Mouse (Mus musculus) ES-Bruce4 (cell line): ENCODE results near the gene Rfc2. TPM values are rescaled to one million over a fixed set of nuclear protein-coding genes. Genes with fewer than 3 reads are reported as not detected.

Experiments
- H3K27ac ChIP-seq: 2 replicates; pipeline ENCODE4 v1.5.1; 2012; ENCODE audit warnings: low read length, inconsistent platforms; ENCODE audit not compliant: insufficient read depth
- H3K27me3 ChIP-seq: 2 replicates; pipeline ENCODE4 v1.6.1; 2012; ENCODE audit warnings: mild to moderate bottlenecking, low read length, inconsistent platforms; ENCODE audit not compliant: control insufficient read depth, poor library complexity, insufficient read depth, severe bottlenecking
- H3K36me3 ChIP-seq: 2 replicates; pipeline ENCODE4 v1.6.1; 2012; ENCODE audit warnings: inconsistent platforms, mild to moderate bottlenecking, low read length, moderate library complexity; ENCODE audit not compliant: control insufficient read depth, poor library complexity, insufficient read depth, severe bottlenecking
- H3K4me1 ChIP-seq: one replicate; pipeline ENCODE4 v1.8.1; 2011; ENCODE audit warnings: low read length; ENCODE audit not compliant: control insufficient read depth, insufficient read depth
- H3K4me3 ChIP-seq: 2 replicates; pipeline ENCODE4 v1.5.1; 2011; ENCODE audit warnings: low read depth, mild to moderate bottlenecking, low read length
- H3K9ac ChIP-seq: 2 replicates; pipeline ENCODE4 v1.6.1; 2012; ENCODE audit warnings: low read depth, mild to moderate bottlenecking, inconsistent platforms; ENCODE audit not compliant: poor library complexity, severe bottlenecking
- H3K9me3 ChIP-seq: replicated peaks from 2 replicates; pipeline ENCODE4 v1.6.1; 2012; ENCODE audit warnings: mild to moderate bottlenecking, low read length, inconsistent platforms; ENCODE audit not compliant: control insufficient read depth, poor library complexity, insufficient read depth, severe bottlenecking
- CTCF ChIP-seq: IDR thresholded peaks from one replicate; pipeline ENCODE4 v1.8.1; 2011; ENCODE audit warnings: low read depth, low read length
- EP300 ChIP-seq: IDR thresholded peaks from 2 replicates; pipeline ENCODE4 v1.6.1; 2011; ENCODE audit warnings: low read depth, low read length; ENCODE audit not compliant: insufficient read depth
- POLR2A ChIP-seq: IDR thresholded peaks from one replicate; pipeline ENCODE4 v1.8.1; 2011; ENCODE audit warnings: low read length; ENCODE audit not compliant: insufficient read depth
- polyA plus RNA-seq: library from polyadenylated mRNA; stranded (reverse); fragments of >200 nt; gene quantifications from 2 replicates; pipeline ENCODE4 v1.2.4, GENCODE M21; 2011; ENCODE audit warnings: low read depth; ENCODE audit not compliant: missing spikeins, insufficient read depth, insufficient read length

Rfc2 gene
- polyA plus RNA-seq, 1 experiment: 121 TPM

- no peaks in the 10 kb centered on the region for H3K27me3 ChIP-seq
- no peak overlapping the region for H3K27ac ChIP-seq
- H3K9me3 ChIP-seq: no peaks in the 10 kb centered on the region
- H3K4me3 ChIP-seq: no peak overlapping the region
- peaks cover 55% of the 10 kb centered on the region for H3K36me3 ChIP-seq
- peaks cover 2% of the 10 kb centered on the region for H3K4me1 ChIP-seq
- TF ChIP-seq POLR2A (no peak), EP300 (no peak)
- H3K9ac ChIP-seq: no peak overlapping the region
Observed at GRCm38 (mm10) chr5:134630835-134631234, 49.7 kb downstream of the Rfc2 start.

GRCm38 (mm10) chr5:134632841-134633240 lies 51.7 kb downstream of the Rfc2 start:
- Histone ChIP-seq H3K9ac (no peak overlapping the region), H3K36me3 (peaks cover 41% of the 10 kb centered on the region), H3K27ac (no peak overlapping the region), H3K4me1 (peaks cover 4% of the 10 kb centered on the region), H3K9me3 (no peaks in the 10 kb centered on the region), H3K4me3 (no peak overlapping the region), H3K27me3 (no peaks in the 10 kb centered on the region)
- TF ChIP-seq POLR2A (no peak), EP300 (no peak), CTCF (no peak)

GRCm38 (mm10) chr5:134637820-134638367 lies 56.7 kb downstream of the Rfc2 start:
- no peak for TF ChIP-seq POLR2A
- TF ChIP-seq EP300: no peak
- TF ChIP-seq CTCF: no peak
- Histone ChIP-seq H3K9ac (peak overlapping the region; percentile 84), H3K9me3 (no peaks in the 10 kb centered on the region), H3K36me3 (peaks cover 23% of the 10 kb centered on the region), H3K27me3 (no peaks in the 10 kb centered on the region), H3K27ac (no peak overlapping the region; the same call in 1 of the 2 replicates), H3K4me1 (peaks cover 2% of the 10 kb centered on the region), H3K4me3 (peak overlapping the region; percentile 99)

DNA sequence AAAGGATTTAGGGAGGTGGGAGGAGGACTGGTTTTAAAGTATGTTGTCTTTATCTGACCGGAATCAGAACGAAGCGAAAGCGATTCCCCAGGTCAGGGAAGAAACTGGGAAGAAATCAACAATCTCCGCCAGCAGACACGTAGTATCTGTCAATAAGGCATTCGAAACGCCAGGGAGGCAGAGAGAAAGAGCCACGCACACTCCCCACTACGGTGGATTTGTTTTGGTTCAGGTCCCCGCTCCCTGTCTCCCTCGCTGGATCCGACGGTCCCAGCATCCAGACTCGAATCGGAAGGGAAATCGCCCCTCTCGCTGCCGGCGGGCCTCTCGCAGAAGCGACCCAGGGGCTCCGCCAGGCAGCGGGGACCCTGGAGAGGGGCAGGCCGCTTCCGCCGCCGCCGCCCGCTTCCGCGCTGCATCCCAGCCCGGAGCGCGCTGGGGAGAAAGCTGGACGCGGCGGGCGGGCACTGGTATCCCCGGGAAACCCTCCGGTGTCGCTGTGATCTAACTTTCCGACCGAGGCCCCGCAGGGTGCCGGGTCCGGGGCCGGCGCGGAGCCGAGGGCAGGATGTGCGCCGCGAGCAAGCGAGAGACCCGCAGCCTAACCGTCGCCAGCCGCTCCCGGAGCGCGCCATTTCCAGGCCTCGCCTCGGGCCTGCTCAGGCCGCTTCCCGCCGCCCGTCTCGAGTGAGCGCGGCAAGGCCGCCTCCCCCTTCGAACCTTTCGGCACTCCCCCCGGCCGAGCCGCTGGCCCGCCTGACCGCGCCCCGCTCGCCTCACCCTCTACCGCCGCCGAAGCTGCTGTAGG lies 57.5 kb downstream of the Rfc2 start:
- peaks cover 2% of the 10 kb centered on the region for H3K4me1 ChIP-seq
- H3K9me3 ChIP-seq: no peaks in the 10 kb centered on the region
- no peaks in the 10 kb centered on the region for H3K27me3 ChIP-seq
- peak overlapping the region; percentile 84 for H3K9ac ChIP-seq
- H3K4me3 ChIP-seq: peak overlapping the region; percentile 99
- H3K36me3 ChIP-seq: peaks cover 20% of the 10 kb centered on the region
- H3K27ac ChIP-seq: peak overlapping the region; percentile 15
- no peak for TF ChIP-seq EP300
- no peak for TF ChIP-seq POLR2A
- TF ChIP-seq CTCF: no peak

DNA sequence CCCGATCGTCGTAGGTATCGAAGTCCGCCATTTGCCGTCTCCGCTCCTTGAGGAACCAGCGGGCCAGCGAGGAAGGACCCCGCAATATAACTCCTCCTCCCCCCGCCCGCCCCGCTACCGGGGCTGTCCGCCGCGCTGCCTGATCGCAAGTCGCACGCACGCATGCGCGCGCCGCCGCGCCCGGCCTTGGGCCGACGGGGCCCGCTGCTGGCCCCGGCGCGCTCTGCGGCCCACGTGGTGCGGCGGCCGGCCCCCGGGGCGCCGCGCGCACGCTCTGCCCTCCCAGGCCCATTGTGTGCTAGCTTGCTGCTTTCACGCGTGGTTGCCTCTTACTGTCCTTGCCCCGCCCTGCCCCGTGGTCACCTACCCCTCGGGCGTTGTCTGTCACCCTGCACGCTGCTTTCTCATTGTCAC lies 58.1 kb downstream of the Rfc2 start, which contains the start of gene Eif4h:
TSS of gene Eif4h (minus strand) at position 222 of the 414 bp plus-strand sequence.
- TF ChIP-seq POLR2A (peak; percentile 59), EP300 (no peak)
- Histone ChIP-seq H3K36me3 (peaks cover 15% of the 10 kb centered on the region), H3K27ac (peak within 1 kb of the TSS; percentile 80), H3K9ac (peak within 1 kb of the TSS; percentile 84), H3K4me3 (peak within 1 kb of the TSS; percentile 99), H3K9me3 (no peaks in the 10 kb centered on the region), H3K27me3 (no peaks in the 10 kb centered on the region), H3K4me1 (peaks cover 2% of the 10 kb centered on the region)

GRCm38 (mm10) chr5:134640371-134640770 lies 59.2 kb downstream of the Rfc2 start:
- no peak for TF ChIP-seq EP300
- TF ChIP-seq CTCF: no peak
- no peak for TF ChIP-seq POLR2A
- Histone ChIP-seq H3K27ac (0 out of 2 replicates have a peak overlapping the region, but pooled peaks have one; percentile 42), H3K9ac (peak overlapping the region; percentile 84), H3K4me3 (no peak overlapping the region), H3K36me3 (peaks cover 10% of the 10 kb centered on the region), H3K9me3 (no peaks in the 10 kb centered on the region), H3K4me1 (peaks cover 2% of the 10 kb centered on the region), H3K27me3 (no peaks in the 10 kb centered on the region)
